Mouse (Mus musculus): Measurements from ENCODE around the gene Rapgef4.
"Not testable (repeated sequence)": the region's sequence is repeated elsewhere in the genome, so short reads cannot be mapped to it uniquely, and the experiment has no call there.

Gene Rapgef4

DNA sequence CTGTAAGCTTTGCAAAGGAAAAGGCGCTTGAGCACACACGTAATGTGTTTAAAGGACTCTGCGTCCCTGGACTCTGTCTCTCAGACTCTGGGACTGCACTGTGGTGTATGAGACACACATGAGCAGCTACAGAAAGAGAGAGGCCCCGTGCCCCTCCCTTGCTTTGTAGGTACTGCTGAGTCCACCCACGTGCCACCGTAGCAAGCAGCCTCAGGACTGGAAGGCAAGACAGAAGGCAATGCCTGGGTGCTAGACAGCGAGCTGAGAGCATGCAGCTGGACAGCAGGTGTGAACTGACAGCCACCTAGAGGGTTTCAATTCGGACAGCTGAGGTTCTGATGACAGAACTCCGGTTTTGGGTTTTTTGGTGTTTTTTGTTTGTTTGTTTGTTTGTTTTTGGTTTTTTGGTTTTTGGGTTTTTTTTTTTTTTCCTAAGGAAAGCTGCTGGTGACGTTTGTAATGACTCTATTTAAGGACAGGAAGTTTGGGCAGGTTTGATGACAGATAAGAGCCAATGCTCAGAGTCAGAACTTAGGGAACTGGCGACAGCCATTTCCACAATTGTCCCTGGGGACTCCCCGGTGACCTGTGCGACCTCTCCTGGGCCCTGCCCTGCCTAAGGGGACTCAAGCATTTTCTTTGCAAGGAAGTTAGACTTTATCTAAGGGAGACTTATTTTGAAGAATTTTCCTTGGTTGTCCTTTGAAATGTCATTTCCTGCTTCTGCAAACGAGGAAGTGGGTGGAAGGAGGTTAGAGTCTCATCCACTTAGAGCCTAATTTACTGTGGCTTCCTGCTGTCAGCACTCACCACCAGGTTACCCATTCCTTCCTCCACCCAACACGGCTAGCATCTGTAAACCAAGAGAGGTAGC is 136.3 kb downstream of the Rapgef4 start:
- DNase-seq (ENCODE audit: low read depth, low spot score): no peak

GRCm38 (mm10) chr2:72120211-72120610 is 139.2 kb downstream of the Rapgef4 start:
- DNase-seq (ENCODE audit: low read depth, low spot score): no peak

- no peak for DNase-seq (ENCODE audit: low read depth, low spot score)
These were observed 141.6 kb downstream of the Rapgef4 start for GRCm38 (mm10) chr2:72122410-72123223.

DNA sequence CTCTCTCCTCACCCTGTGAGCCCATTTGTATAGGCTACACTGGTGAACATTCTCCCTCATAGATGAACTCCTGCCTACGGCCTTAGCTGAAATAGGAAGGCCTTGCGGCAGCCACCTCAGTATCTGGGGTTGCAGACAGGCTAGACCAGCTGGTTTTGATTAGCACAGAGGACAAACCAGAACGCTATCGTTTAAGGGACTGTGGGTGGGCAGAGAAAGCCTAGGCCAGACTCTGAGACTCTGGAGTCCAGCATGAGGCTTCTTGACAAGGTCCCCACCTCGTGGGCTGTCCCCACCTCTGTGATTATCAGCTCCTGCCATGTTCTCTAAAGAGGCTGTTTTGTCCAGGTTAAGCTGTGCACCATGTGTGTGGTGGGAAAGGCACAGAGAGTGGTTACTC is 142.8 kb downstream of the Rapgef4 start:
- DNase-seq (ENCODE audit: low read depth, low spot score): peak; percentile 68

DNA sequence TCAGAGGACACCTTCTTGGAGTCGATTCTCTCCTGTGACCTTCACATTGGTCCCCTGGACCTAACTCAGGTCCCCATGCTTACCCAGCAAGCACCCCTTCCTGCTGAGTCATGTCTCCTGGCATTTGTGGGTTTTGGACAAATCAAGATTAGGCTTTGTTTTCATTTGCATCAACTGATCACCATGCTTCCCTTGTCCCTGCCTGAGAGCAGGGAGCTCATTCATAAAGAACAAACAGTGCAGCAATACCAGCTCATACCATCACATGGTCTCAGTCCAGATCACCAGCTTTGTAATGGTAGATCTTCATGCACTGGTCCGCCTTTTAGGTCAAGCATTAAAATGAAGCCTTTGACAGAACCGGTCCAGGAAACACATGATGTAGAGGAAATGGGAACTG is 144.7 kb downstream of the Rapgef4 start:
- no peak for DNase-seq (ENCODE audit: low read depth, low spot score)

GRCm38 (mm10) chr2:72126411-72126810 is 145.4 kb downstream of the Rapgef4 start:
- no peak for DNase-seq (ENCODE audit: low read depth, low spot score)

DNA sequence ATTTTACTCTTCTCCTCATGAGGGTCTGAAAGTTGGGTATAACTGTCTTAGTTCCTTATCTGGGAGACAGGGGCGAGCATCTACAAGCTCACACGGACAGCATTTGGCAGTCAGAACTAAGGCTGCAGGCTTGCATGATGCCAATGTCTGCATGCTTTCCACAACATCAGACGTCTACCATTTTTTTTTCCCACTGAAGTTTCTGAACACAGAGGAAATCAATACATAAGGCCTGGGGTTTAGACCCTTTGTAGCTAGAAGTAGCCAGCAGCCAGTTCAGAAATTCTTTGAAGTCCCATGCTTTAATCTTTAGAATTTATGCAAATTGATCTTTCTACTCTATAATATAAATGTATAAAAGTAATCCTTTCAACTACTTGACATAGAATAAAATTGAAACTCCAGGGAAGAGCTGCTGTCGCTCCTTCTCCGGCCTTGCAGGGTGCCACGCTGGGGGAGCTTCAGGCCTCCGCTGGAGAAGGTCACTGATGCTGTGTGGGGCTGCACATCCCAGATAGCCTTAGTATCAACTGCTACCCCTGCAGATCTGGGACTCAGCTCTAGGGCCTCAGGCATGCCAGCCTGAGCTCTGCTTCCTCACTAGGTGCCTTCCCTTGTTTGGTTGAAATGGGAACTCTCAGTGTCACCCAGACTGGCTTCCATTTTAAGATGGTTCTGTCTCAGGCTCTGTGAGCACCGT is 148.7 kb downstream of the Rapgef4 start:
- DNase-seq (ENCODE audit: low read depth, low spot score): no peak

GRCm38 (mm10) chr2:72132222-72132621 is 151.2 kb downstream of the Rapgef4 start:
- DNase-seq (ENCODE audit: low read depth, low spot score): no peak

- no peak for DNase-seq (ENCODE audit: low read depth, low spot score)
These were observed 155.0 kb downstream of the Rapgef4 start for GRCm38 (mm10) chr2:72136045-72136444.

GRCm38 (mm10) chr2:72136486-72137264 is 155.6 kb downstream of the Rapgef4 start:
- no peak for DNase-seq (ENCODE audit: low read depth, low spot score)

DNA sequence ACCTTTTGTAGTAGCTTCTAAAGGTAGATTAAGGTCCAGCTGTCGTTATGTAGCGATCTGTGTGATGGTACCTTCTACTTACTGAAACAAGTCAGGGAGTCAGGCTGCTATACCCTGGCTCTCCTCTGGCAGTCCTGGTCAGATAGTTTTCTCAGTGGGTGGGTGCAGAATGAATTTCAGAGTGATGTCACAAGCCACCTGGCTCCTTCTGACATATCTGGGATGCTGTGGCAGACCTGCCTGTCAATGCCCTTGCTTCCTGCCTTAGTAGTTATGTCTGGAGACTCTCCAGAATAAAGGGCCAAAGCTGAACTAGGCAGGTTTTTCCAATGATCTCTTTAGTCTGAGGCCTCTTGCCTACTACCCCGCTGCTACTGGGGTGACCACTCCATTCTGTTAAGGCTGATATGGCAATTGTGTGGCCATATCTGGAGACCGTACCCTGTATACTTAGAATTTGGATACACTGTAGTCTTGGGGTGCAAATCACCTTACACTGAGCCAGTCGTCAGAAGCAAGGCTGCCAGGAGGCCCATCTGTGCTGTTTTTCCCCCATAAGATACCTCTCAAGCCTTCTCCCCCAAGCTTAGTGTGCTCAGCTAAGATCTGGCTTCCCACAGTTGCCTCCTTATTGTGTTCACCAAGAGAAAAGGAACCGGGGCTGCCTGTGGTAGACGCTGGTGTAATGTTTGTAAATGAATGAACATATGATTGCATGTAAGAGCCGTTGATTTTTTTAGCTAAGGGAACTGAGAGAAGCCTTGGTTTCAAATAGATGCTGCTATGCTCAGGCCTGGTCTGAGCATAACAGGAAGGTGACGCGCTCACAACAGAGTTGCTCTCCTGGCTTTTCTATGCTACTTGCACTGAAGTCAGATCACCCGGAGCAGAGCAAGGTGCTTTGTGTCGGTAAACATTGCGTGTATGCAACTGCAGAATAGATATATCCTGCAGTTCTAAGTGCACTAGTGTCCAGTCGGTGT is 159.1 kb downstream of the Rapgef4 start:
- DNase-seq (ENCODE audit: low read depth, low spot score): no peak

GRCm38 (mm10) chr2:72141091-72141490 is 160.1 kb downstream of the Rapgef4 start:
- no peak for DNase-seq (ENCODE audit: low read depth, low spot score)

- DNase-seq (ENCODE audit: low read depth, low spot score): not testable (repeated sequence)
These were observed 160.7 kb downstream of the Rapgef4 start for GRCm38 (mm10) chr2:72141732-72142131.

GRCm38 (mm10) chr2:72143413-72143812 is 162.4 kb downstream of the Rapgef4 start:
- no peak for DNase-seq (ENCODE audit: low read depth, low spot score)

GRCm38 (mm10) chr2:72144576-72145200 is 163.6 kb downstream of the Rapgef4 start:
- no peak for DNase-seq (ENCODE audit: low read depth, low spot score)

- no peak for DNase-seq (ENCODE audit: low read depth, low spot score)
These were observed 164.3 kb downstream of the Rapgef4 start for GRCm38 (mm10) chr2:72145281-72145875.

GRCm38 (mm10) chr2:72146061-72146460 is 165.0 kb downstream of the Rapgef4 start:
- DNase-seq (ENCODE audit: low read depth, low spot score): no peak

DNA sequence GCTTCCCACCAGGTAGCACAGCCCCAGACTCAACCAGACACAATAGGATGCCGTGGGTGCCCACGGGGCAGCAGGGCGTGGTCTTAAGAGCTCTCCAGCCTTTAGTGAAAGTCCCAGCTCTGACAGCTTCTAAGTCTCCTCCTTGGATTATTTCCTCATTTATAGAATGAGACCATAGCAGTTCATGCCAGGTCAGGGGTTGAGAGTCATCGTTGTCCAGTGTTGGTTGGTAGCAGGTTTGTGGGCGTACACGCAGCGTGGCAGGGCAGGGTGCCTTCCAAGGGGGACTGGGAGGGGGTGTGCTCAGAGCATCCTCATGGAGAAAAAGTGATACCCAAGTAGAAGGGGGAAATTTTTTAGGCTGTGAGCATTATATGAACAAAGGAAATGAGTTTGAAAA is 166.2 kb downstream of the Rapgef4 start:
- DNase-seq (ENCODE audit: low read depth, low spot score): no peak

GRCm38 (mm10) chr2:72147695-72148094 is 166.7 kb downstream of the Rapgef4 start:
- no peak for DNase-seq (ENCODE audit: low read depth, low spot score)

All from forelimb bud, embryonic 11.5 days (tissue).